Mouse (Mus musculus) A20 (cell line): ENCODE data around the gene Gm572.

Experiments used
- DNase-seq: peaks from one replicate; pipeline ENCODE4 v3.0.0-alpha.2; 2011; ENCODE audit warnings: low read depth, low spot score

The Gm572 gene

GRCm38 (mm10) chr4:148625756-148626622, 17.1 kb upstream of the Gm572 start:
- peak; percentile 78 for DNase-seq

- DNase-seq: peak; percentile 98
These were observed 16.4 kb upstream of the Gm572 start, which contains the start of gene Tardbp for GRCm38 (mm10) chr4:148626623-148627185. TSS of gene Tardbp (minus strand) at chr4:148627019.

GRCm38 (mm10) chr4:148627246-148627645, 15.9 kb upstream of the Gm572 start:
- DNase-seq: peak; percentile 28

- DNase-seq: peak; percentile 50
These were observed 11.0 kb upstream of the Gm572 start for GRCm38 (mm10) chr4:148632013-148632692.

GRCm38 (mm10) chr4:148633395-148634061, 9.6 kb upstream of the Gm572 start:
- DNase-seq: no peak

- no peak for DNase-seq
These were observed 7.8 kb upstream of the Gm572 start for GRCm38 (mm10) chr4:148635309-148635708.

GRCm38 (mm10) chr4:148638302-148638701, 4.8 kb upstream of the Gm572 start:
- peak; percentile 43 for DNase-seq

GRCm38 (mm10) chr4:148639455-148639854, 3.7 kb upstream of the Gm572 start:
- DNase-seq: no peak

- no peak for DNase-seq
These were observed 2.0 kb upstream of the Gm572 start for GRCm38 (mm10) chr4:148641121-148641520.

- peak; percentile 76 for DNase-seq
These were observed 1.0 kb downstream of the Gm572 start for GRCm38 (mm10) chr4:148644157-148644511.

GRCm38 (mm10) chr4:148644926-148645325, 1.8 kb downstream of the Gm572 start:
- DNase-seq: no peak

- DNase-seq: no peak
These were observed 3.5 kb downstream of the Gm572 start for GRCm38 (mm10) chr4:148646616-148647015.

GRCm38 (mm10) chr4:148649309-148649708, 6.2 kb downstream of the Gm572 start:
- DNase-seq: peak; percentile 54

- no peak for DNase-seq
These were observed 7.9 kb downstream of the Gm572 start for GRCm38 (mm10) chr4:148651045-148651444.

- DNase-seq: peak; percentile 56
These were observed 11.7 kb downstream of the Gm572 start for GRCm38 (mm10) chr4:148654701-148655398.

GRCm38 (mm10) chr4:148656691-148657258, 13.7 kb downstream of the Gm572 start:
- peak; percentile 35 for DNase-seq

- DNase-seq: no peak
These were observed 14.7 kb downstream of the Gm572 start for GRCm38 (mm10) chr4:148657776-148658175.

GRCm38 (mm10) chr4:148660174-148660573, 17.1 kb downstream of the Gm572 start:
- no peak for DNase-seq

- peak; percentile 55 for DNase-seq
These were observed 19.2 kb downstream of the Gm572 start for GRCm38 (mm10) chr4:148662168-148662965.

GRCm38 (mm10) chr4:148663326-148663725, 20.2 kb downstream of the Gm572 start:
- no peak for DNase-seq
